Mouse (Mus musculus) embryonic stem cell, embryonic (primary cell): Measurements from ENCODE around the gene Mrps27.

Experiments
- CTCF ChIA-PET, 4 experiments: fragments of 300-600 bp in 2 of 4; fragments of 350-600 bp in 2 of 4; sonication (Branson Sonifier 250); formaldehyde crosslinking; loops; one replicate each; lab custom pipeline; 2022; ENCODE audit warnings: inconsistent platforms in 2 of 4; lab: Charles Lee
- POLR2A ChIA-PET, 4 experiments: fragments of 300-600 bp in 2 of 4; fragments of 350-600 bp in 2 of 4; sonication (Branson Sonifier 250); formaldehyde crosslinking; loops; one replicate each; lab custom pipeline; 2022; ENCODE audit warnings: antibody characterized with exemption in 4 of 4, inconsistent platforms in 1 of 4; lab: Charles Lee

Mrps27 gene

GRCm38 (mm10) chr13:99369103-99369502, 24.5 kb downstream of the Mrps27 start:
- ChIA-PET POLR2A (interaction anchor here in 3 of 4 experiments (0.7 to 5.3 kb wide), 6 partner anchors 7 to 72 kb away, joined by 3 to 23 read pairs (median 4); no protein-coding TSS in a partner anchor), CTCF (interaction anchor here in 1 of 4 experiments (0.8 to 2.0 kb wide), 2 partner anchors 16 to 468 kb away, joined by 3 to 8 read pairs; no protein-coding TSS in a partner anchor)

GRCm38 (mm10) chr13:99371285-99371684, 26.7 kb downstream of the Mrps27 start:
- POLR2A ChIA-PET, result no interaction called here
- CTCF ChIA-PET, result no interaction called here

GRCm38 (mm10) chr13:99373684-99374083, 29.1 kb downstream of the Mrps27 start:
- CTCF ChIA-PET, result interaction anchor here in 2 of 4 experiments (0.6 to 1.4 kb wide), 4 partner anchors 18 to 468 kb away, joined by 3 to 4 read pairs (median 3); no protein-coding TSS in a partner anchor
- POLR2A ChIA-PET, result interaction anchor here in 3 of 4 experiments (0.7 to 2.4 kb wide), 4 partner anchors 16 to 102 kb away, joined by 3 to 11 read pairs (median 4); no protein-coding TSS in a partner anchor

GRCm38 (mm10) chr13:99374191-99374590, 29.6 kb downstream of the Mrps27 start:
- ChIA-PET POLR2A (interaction anchor here in 2 of 4 experiments (1.0 to 4.5 kb wide), 4 partner anchors 8 to 101 kb away, joined by 3 to 20 read pairs (median 8); no protein-coding TSS in a partner anchor), CTCF (interaction anchor here in 3 of 4 experiments (0.6 to 1.9 kb wide), 9 partner anchors 12 to 468 kb away, joined by 3 to 15 read pairs (median 3); no protein-coding TSS in a partner anchor)

GRCm38 (mm10) chr13:99375550-99375949, 31.0 kb downstream of the Mrps27 start:
- ChIA-PET CTCF (interaction anchor here (0.5 to 1.9 kb wide), 60 partner anchors 8 to 1329 kb away, joined by 3 to 19 read pairs (median 3); partner anchors contain the start of gene Cartpt (in 1 of the 4)), POLR2A (interaction anchor here (0.5 to 4.5 kb wide), 15 partner anchors 9 to 462 kb away, joined by 3 to 20 read pairs (median 3); no protein-coding TSS in a partner anchor)

- CTCF ChIA-PET, result interaction anchor here in 1 of 4 experiments (1.7 kb wide), 1 partner anchor 24 kb away, joined by 4 read pairs; no protein-coding TSS in a partner anchor
- POLR2A ChIA-PET, result interaction anchor here in 2 of 4 experiments (1.5 to 4.5 kb wide), 2 partner anchors 11 to 74 kb away, joined by 3 to 20 read pairs; no protein-coding TSS in a partner anchor
These were observed 32.5 kb downstream of the Mrps27 start for GRCm38 (mm10) chr13:99377055-99377454.

DNA sequence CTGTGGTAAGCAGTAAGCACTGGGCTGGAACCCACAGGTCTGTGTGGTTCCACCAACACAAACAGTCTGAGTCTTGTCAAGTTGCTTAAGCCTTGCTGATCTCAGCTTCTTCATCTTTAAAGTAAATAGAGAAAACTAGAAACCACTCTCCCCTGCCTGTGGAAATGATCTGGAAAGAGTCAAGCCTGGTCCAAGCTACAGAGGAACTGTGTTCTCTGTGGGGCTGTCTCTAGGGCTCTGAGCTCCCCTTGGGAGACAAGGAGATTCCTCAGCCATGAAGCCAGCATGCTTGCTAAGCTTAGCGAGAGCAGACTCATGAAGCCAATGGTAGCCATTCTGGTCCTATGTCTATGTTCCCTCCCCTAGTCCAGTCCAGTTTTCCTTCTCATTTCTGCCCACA, 33.6 kb downstream of the Mrps27 start:
- CTCF ChIA-PET, result interaction anchor here in 2 of 4 experiments (0.6 to 1.7 kb wide), 3 partner anchors 25 to 457 kb away, joined by 3 to 4 read pairs (median 3); no protein-coding TSS in a partner anchor
- POLR2A ChIA-PET, result interaction anchor here in 1 of 4 experiments (1.3 to 4.5 kb wide), 2 partner anchors 12 to 25 kb away, joined by 4 to 20 read pairs; no protein-coding TSS in a partner anchor

- ChIA-PET POLR2A (interaction anchor here in 1 of 4 experiments (1.2 kb wide), 1 partner anchor 9 kb away, joined by 4 read pairs; no protein-coding TSS in a partner anchor), CTCF (interaction anchor here in 1 of 4 experiments (0.9 kb wide), 1 partner anchor 29 kb away, joined by 3 read pairs; no protein-coding TSS in a partner anchor)
These were observed 37.8 kb downstream of the Mrps27 start for GRCm38 (mm10) chr13:99382373-99382772.

GRCm38 (mm10) chr13:99384555-99385203, 40.1 kb downstream of the Mrps27 start:
- CTCF ChIA-PET, result interaction anchor here in 3 of 4 experiments (1.5 to 2.1 kb wide), 4 partner anchors 9 to 32 kb away, joined by 5 to 14 read pairs (median 8); no protein-coding TSS in a partner anchor
- POLR2A ChIA-PET, result interaction anchor here in 3 of 4 experiments (0.6 to 1.6 kb wide), 7 partner anchors 10 to 131 kb away, joined by 3 to 4 read pairs (median 4); no protein-coding TSS in a partner anchor

GRCm38 (mm10) chr13:99385911-99386310, 41.3 kb downstream of the Mrps27 start:
- ChIA-PET POLR2A (interaction anchor here in 1 of 4 experiments (0.7 kb wide), 1 partner anchor 450 kb away, joined by 3 read pairs; no protein-coding TSS in a partner anchor), CTCF (no interaction called here)

DNA sequence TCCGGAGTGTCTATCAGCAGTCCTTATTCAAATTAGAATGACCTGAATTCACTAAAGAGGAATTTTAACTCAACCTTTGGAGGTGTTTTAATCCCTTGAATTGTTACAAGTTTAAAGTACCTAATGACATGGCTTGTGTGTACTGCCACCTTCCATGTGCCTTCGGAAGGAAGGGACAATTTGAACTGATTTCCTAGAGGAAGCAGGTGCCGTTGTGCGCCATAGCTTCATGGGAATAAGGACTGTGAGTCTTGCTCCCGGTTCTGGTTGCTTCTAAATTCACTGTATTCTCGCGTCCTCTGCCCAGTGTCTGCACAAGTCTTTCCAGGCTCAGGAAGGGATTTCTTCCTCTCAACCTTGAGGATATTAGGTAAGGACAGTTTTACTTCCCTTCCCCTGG, 41.8 kb downstream of the Mrps27 start:
- ChIA-PET POLR2A (no interaction called here), CTCF (interaction anchor here in 1 of 4 experiments (0.5 kb wide), 1 partner anchor 67 kb away, joined by 6 read pairs; no protein-coding TSS in a partner anchor)

GRCm38 (mm10) chr13:99387901-99388811, 43.6 kb downstream of the Mrps27 start:
- POLR2A ChIA-PET, result no interaction called here
- CTCF ChIA-PET, result no interaction called here

DNA sequence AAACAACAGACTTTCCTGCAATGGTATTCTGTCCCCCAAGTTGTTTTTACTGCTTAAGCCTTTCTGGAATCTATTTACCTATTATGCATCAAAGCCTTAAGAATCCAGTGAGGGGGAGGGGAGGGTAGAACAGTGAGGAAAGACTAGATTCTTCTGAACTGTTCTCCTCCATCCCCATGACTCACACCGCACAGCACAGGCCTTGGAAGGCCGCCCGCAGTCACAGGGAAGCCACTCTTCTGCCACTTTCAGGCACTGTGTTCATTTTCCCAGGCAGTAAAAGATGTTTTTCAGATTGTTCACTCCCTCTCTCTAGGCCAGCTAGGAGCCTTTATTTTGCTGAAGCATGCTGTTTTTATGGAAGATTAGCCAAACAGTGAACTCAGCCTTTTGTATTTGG, 46.8 kb downstream of the Mrps27 start:
- CTCF ChIA-PET, result interaction anchor here in 2 of 4 experiments (0.5 to 1.9 kb wide), 3 partner anchors 16 to 169 kb away, joined by 3 to 6 read pairs (median 5); no protein-coding TSS in a partner anchor
- POLR2A ChIA-PET, result interaction anchor here in 3 of 4 experiments (0.5 to 1.6 kb wide), 4 partner anchors 9 to 434 kb away, joined by 3 to 4 read pairs (median 4); no protein-coding TSS in a partner anchor

DNA sequence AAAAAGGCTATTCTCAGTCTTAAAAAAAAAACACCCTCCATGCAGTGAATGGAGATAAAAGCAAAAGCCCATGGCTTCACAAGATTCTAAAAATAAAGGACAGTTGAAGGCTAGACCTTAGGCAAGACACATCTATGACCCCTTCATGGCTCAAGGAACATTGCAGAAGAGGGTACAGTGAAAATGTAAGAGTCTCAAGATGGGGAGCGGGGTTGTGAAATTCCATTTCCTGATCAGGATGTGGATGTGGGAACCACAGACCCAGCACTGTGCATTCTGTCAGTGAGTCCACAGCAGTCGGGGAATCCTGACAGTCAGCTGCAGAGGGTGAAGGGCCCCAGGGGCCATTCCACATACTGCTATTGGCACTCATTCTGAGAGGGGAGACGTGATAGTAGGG, 48.5 kb downstream of the Mrps27 start:
- ChIA-PET POLR2A (interaction anchor here in 1 of 4 experiments (1.3 kb wide), 1 partner anchor 16 kb away, joined by 6 read pairs; no protein-coding TSS in a partner anchor), CTCF (interaction anchor here in 2 of 4 experiments (0.8 to 1.2 kb wide), 2 partner anchors 18 to 120 kb away, joined by 3 read pairs; no protein-coding TSS in a partner anchor)

DNA sequence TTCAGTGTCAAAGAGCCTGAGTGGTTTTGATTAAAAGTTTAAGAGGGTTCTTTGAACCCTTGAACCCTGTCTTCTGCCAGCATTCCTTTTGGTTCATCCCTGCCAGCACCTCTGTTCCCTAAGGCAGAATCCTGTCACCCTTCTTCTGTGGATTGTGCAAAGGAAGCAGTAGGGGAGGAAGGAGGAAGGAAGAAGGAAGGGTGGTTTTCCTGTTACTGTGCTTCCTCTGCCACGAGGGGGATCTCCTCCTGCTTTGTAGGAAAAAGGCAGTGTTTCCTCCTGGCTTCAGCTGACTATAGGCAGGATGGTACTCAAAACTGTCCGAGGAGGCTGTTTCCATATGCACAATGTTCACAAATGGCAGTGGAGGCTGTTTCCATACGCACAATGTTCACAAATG, 50.1 kb downstream of the Mrps27 start:
- ChIA-PET CTCF (interaction anchor here in 1 of 4 experiments (1.1 kb wide), 1 partner anchor 19 kb away, joined by 3 read pairs; no protein-coding TSS in a partner anchor), POLR2A (interaction anchor here in 1 of 4 experiments (0.7 to 1.4 kb wide), 2 partner anchors 10 to 19 kb away, joined by 3 to 6 read pairs; no protein-coding TSS in a partner anchor)

DNA sequence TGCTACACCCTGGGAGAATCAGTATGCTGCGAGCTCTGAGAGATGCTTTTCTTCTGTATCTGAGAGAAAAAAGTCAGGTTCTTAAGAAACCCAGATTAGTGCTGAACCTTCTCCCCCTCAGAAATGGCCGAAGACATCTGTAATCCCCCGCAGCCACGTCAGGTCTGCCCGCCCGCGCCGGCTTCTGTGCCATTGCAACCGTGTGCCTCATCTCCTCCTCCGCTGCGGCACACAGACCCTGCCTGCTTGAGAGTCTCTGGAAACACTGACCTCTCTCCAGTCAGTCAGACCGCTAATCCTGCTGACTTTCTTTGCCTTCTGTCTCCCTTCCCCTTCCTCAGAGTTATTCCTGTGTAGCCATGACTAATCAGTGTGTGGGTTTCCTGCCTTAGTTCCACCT, 50.9 kb downstream of the Mrps27 start:
- ChIA-PET POLR2A (interaction anchor here in 2 of 4 experiments (0.6 to 1.4 kb wide), 3 partner anchors 11 to 544 kb away, joined by 3 to 6 read pairs (median 4); no protein-coding TSS in a partner anchor), CTCF (interaction anchor here in 2 of 4 experiments (0.5 to 1.1 kb wide), 2 partner anchors 20 to 463 kb away, joined by 3 to 4 read pairs; no protein-coding TSS in a partner anchor)

DNA sequence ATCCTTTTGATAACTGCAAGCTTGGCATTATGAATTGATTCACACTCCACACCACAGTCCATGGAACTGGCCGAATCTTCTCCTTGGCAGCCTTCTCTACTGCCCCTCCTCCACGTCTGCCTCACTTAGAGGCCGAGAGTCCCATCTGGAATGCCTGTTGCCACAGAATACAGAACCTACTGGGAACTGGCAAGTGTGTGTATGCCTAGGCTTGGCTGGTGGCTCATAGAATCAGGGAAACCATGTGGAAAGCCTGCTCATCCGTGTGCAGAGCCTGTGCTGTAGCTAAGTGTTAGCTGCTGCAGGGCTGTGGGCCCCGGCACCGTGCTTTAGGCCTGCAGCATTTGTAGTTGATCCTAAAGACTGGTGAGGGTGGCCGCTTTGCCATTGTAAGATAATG, 52.6 kb downstream of the Mrps27 start:
- CTCF ChIA-PET, result interaction anchor here in 1 of 4 experiments (0.6 kb wide), 1 partner anchor 402 kb away, joined by 4 read pairs; no protein-coding TSS in a partner anchor
- POLR2A ChIA-PET, result no interaction called here
